Mouse (Mus musculus): ENCODE measurements around the gene Megf11.

The Megf11 gene

DNA sequence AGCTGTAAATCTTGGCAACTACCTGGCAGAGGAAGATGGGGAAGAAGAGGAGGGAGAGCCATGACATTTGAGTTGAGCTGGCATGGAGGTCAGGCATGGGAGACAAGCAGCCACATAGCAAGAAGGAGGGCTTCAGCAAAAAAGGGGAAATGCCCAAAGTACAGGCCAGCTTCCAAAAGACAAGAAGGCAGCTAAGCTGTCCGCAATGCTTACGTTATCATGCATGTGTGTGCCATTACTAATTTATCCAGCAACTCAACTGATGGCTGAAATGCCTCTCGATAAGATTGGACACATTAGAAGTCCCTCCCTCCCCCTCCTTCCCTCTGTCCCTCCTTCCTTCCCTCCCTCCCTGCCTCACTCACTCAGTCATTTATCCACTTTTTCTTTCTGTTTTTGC, 260.0 kb downstream of the Megf11 start:
- DNase-seq (ENCODE audit: low read depth, low spot score) = no peak

DNA sequence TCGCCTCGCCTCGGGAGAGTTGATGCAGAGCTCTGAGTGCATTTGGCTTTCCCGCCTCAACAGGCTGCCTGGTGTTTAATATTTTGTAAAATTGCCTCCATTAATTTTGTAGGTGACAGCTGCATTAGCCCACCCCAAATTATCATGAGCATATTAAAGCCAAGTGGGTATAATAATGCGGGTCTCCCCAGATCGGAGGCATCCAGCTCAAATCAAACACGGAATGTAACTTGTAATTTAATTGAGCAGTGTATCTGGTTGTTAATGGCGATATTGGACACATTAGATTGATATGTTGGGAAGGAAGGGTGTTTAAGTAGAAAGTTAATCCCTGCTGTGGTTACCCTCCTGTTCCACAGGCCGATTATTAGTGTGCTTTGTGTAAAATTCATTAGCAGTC, 264.0 kb downstream of the Megf11 start:
- no peak for DNase-seq (ENCODE audit: low read depth, low spot score)

DNA sequence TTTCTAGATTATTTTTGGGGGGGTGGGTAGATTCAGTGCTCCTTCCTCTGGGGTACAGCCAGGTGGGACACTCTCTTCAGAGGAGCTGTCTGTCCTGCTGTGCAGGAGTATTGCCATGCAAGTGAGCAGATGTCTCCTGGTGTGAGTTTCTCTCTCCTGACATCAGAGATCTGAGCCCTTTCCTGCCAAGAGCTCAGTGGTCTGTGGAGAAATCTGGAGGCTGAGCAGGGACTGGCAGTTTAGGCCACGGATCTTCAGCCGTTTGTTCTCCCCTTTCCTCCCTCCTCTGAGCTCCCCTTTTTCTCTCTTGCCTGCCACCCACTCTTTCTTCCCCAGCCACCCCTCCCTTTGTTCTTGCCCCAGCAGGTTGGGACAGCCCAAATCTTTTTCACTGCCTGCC, 264.5 kb downstream of the Megf11 start:
- DNase-seq (ENCODE audit: low read depth, low spot score) = no peak

DNA sequence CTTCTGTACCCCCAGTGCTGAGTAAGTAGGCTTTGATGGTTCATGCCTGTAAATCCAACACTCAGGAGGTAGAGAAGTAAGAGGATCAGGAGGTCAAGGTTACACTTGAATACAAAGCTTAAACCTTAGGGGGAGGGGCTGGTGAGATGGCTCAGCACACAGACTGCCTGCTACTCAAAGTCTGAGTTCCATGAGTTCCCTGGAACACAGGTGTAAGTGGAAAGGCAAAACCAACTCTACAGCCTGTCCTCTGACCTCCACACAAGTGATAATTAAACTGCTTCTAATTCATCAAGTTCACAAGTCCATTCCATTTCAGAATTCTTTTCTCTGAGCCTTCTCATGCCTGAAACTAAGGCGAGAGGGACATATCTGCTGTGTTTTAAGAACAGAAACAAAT, 265.8 kb downstream of the Megf11 start:
- no peak for DNase-seq (ENCODE audit: low read depth, low spot score)

DNA sequence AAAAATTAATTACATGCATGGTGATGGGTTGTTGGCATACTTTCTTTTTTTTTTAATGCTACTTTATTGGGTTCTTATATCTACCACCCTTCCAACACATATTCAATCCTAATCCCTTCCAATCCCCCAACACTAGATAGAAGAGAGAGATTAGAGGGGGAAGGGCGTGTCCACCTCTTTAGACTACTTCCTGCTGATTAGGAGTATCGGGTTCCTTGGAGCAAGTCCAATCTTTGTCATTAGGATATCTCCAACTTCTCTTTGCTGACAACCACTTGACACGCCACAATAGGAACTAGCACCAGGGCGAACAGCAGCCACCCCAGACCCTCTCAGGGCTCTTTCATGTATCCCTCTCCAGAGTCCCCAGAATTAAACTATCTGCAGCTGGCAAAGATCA, 266.3 kb downstream of the Megf11 start:
- DNase-seq (ENCODE audit: low read depth, low spot score) = no peak

DNA sequence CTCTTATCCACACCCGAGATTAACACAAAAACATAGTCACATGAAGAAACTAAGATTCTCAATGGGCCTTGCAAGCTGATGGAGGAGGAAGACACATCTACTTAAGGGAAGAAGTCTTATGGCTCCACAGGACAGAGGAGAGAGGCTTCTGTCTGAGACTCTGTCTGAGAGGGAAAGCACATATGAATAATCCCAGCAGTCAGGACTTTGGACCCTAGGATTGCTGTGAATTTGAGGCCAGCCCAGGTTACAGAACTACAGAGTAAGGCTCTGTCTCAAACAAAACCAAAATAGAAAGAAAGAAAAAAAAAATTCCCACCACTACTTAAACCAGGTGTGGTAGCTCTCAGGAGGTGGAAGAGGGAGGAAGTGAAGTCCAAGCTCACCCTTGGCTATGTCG, 266.7 kb downstream of the Megf11 start:
- DNase-seq (ENCODE audit: low read depth, low spot score) = no peak

DNA sequence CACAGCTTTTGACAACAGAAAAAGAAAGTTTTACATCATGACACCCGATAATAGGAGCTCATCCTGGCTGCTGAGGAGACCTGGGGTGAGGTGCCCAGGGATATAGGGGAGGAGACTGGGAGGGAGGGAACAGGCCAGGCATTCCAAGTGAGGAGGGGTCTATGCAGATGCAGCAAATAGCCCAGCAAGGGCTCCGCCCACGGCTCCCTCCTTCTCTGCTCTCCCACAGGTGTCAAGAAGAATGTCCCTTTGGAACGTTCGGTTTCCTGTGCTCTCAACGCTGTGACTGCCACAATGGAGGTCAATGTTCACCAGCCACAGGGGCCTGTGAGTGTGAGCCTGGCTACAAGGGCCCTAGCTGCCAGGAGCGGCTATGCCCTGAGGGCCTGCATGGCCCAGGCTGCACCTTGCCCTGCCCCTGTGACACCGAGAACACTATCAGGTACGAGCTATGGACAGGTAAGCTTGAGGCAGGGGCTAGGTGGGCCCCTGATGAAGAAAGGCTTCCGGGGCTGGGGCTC, 267.5 kb downstream of the Megf11 start:
- DNase-seq (ENCODE audit: low read depth, low spot score) = no peak

DNA sequence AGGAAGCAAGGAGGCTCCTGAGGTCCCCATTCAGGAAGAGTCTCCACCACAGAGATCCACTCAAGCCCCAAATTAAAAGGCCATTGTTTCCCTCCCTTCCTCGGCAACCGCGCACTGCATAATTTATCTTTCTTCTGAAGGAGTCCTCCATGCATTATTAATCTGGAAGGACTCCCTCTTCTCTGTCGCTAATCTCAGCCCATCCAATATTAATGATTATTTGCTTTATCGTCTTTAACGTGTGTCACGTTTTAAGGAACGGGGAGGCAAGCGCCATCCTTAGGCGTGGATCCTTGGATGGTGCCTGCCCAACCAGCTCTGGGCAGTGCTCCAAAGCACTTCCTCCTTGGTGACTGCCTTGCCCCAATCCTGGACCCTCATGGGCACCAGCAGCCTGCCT, 269.3 kb downstream of the Megf11 start:
- no peak for DNase-seq (ENCODE audit: low read depth, low spot score)

DNA sequence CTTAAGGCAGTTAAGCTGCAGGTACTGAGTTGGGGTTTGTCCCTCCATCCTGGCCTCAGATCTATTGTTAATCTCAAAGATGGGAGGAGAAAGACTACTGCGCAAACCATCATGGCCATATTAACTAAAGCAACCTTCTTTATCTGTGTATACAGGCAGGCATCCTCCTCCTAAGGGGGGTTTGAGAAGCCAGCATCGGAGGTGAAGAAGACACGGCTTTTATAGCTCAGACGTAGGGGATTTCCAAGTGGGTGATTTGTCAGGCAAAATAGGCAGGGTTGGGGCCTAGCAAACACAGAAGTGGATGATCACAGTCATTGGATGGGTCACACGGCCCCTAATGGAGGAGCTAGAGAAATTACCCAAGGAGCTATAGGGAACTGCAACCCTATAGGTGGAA, 271.2 kb downstream of the Megf11 start:
- peak; percentile 72 for DNase-seq (ENCODE audit: low read depth, low spot score)

DNA sequence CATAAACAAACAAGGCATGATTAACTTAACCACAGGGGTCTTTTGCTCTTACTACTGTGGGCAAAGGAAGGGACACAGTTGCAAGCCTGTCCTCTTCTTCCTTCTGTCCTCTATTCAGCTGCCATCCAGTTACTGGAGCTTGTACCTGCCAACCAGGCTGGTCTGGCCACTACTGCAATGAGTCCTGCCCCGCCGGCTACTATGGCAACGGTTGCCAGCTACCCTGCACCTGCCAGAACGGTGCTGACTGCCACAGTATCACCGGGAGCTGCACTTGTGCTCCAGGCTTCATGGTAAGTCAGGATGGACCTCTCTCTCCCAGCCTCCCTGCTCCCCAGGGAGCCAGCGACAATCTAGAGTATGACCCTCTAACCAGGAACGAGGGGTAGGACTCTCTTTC, 274.8 kb downstream of the Megf11 start:
- no peak for DNase-seq (ENCODE audit: low read depth, low spot score)

DNA sequence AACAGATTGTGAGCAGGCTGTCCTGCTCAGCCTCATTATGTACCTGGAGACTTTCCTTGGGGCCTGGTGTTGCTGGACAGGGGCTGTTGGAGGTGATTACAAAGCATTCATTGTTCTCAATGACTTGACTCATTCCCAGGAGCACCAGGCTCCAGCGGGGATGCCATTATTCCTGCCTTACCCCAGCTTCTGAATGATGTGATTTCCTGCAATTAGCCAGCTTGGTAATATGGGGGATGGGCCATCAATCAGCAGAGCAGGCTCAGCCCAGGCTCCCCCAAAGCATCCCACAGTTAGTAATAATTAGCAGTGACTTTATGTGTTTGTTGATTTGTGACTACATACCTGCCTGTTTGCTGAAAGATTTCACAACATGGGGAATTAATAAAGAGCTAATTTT, 279.2 kb downstream of the Megf11 start:
- DNase-seq (ENCODE audit: low read depth, low spot score) = no peak

DNA sequence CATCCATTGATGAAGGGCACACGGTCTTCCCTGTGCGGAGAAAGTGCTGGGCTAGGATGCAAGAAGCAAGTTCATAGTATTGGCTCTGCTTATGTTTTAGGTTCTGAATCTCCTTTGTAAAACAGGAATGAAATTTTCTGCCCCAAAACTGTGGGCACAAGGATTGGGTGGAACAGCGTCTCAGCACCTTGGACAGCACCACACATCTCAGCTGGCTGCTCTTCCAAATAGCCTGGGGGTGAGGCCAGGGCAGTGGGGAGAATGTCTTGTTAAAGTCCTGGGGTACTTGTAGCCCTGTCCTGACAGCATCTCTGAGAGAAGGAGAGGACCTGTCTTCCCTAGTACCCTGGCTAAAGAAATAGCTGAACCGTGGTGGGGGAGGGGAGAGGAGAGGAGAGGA, 281.1 kb downstream of the Megf11 start:
- DNase-seq (ENCODE audit: low read depth, low spot score) = peak; percentile 42

DNA sequence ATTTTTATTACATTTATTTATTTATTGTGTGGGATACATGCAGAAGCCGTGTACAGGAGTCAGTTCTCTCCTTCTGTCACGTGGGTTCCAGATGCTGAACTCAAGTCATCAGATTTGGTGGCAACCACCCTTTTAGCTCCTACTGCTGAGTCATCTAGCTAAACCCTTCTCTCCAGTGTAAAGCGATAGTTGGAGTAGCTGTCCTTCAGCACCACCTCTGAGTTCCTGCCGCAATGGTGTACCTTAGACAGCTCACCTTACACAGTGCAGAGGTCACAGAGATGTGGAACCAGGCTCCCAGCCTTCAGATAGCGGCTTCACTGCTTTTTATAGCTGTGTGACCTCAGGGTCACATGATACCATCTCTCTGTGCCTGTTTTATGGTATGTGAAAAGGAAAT, 282.1 kb downstream of the Megf11 start:
- DNase-seq (ENCODE audit: low read depth, low spot score) = peak; percentile 55

DNA sequence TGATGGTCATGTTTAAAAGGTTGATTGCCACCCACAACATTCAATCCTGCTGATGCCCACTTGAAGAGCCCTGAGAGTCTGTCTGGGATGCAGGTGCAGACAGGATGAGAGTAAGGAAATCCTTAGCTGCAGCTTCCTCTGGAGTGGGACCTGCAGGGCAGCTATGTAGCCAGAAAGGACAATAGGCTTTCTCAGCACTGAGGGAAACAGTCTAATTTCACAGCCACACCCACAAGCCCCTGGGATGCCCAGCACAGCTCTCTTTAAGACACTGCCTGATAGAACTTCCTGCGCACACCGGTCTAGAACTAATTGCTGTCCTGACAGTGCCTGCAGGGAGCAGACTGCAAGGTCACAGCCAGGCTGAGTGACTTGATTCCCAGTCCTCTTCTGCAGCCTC, 282.6 kb downstream of the Megf11 start:
- no peak for DNase-seq (ENCODE audit: low read depth, low spot score)

DNA sequence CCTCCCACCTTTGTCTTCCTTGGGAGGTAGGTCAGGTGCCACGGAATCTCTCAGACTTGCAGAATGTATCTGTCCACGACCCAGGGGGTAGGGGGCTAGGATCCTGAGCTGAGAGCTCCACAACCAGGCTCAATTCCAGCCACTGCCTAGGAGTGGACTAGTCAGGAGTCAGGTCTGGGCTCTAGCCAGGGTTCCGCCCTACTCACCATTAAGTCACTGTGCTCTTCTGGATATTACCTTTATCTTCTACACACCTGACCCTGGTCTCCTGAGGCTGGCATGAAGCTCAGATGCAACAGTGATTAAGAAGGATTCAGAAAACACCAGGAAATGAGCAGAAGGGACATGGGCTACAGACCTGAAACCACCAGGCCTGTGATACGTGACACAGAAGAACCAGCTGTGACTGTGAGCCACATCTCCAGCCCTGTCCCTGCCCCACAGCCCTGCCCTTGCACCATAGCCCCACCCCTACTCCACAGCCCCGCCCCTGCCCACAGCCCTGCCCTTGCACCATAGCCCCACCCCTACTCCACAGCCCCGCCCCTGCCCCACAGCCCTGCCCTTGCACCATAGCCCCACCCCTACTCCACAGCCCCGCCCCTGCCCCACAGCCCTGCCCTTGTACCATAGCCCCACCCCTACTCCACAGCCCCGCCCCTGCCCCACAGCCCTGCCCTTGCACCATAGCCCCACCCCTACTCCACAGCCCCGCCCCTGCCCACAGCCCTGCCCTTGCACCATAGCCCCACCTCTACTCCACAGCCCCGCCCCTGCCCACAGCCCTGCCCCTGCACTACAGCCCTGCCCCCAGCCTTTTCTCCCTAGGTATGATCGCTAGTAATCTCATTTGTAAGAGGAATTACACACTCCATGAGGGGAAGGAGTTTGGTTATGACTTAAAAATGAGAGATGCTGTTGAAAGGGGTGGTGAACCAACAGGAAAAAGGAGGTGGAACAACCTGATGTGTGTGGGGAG, 286.2 kb downstream of the Megf11 start:
- peak; percentile 78 for DNase-seq (ENCODE audit: low read depth, low spot score)

DNA sequence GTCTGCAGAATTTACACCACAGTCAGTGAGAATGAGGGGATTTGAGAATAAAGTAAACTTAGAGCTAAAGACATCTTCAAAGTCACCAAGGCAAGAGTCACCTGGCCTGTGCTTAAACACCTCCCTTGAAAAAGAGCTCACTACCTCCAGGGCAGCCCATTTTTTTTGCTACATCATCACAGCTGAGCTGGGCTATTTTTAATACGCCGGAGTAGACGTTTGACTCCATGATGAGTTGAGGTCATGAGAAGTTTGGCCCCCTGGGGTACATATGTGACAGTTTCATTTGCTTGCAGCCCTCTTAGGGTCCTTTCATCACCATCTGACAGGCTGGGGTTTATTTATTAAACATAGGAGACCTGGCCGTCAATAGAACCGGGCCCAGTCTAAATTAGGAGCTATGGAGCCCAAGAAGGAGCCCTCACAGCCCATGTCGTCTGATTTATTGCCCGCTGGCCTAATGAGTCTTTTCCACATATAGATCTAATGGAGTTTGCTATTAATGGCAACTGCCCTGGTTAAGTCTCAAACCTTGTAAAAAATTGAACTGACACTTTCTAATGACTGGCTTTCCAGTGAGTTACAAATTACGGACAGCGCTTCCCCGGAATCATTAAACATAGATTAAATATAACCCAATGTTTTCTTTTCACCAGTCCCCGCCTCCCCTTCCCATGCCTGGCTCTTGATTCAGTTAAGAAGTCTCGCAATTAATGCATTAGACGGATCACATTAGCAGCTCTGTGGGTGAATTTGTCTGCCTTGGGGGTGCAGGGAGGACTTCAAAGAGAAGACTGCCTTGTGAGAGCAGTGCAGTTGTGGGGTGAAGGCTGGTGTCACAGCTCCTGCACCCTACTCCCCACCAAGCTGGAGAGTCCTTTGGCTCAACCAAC, 301.9 kb downstream of the Megf11 start:
- DNase-seq (ENCODE audit: low read depth, low spot score) = no peak

DNA sequence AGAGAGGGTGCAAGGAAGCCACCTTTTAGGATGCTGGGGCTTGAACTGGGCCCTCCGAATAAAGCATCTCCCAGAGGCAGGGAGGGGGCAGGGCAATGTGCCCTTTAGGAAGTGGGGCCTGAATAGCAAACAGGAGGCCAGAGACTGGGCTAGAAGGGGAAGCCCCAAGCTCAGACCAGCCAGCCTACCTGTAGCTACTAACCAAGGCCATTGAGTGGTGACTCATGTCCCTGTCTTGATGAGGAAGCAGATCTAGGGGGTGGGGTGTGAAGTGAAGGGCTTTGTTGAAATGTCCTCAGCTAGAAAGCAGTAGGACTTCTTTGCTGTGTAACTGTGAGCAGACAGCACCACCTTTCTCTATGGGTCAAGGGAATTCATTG, 302.6 kb downstream of the Megf11 start:
- no peak for DNase-seq (ENCODE audit: low read depth, low spot score)

DNA sequence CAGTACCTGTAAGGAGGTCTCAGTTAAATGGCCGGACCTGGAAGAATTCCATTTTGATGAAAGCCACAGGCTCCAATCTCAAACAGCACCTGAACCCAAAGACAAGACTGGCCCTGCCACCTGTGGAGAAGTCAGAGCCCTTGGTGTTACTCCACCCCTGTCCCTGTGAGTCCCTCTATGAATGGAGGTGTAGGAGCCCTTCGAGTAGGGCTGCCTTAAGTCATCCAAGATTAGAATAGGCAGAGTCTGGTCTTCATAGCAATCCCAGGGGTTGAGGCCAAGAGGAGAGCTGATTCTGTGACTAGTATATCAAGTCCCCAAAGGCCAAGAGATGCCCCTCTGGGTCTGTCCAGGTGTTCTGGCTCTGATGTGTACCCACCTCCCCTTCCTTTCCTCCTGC, 305.3 kb downstream of the Megf11 start:
- DNase-seq (ENCODE audit: low read depth, low spot score) = no peak

DNA sequence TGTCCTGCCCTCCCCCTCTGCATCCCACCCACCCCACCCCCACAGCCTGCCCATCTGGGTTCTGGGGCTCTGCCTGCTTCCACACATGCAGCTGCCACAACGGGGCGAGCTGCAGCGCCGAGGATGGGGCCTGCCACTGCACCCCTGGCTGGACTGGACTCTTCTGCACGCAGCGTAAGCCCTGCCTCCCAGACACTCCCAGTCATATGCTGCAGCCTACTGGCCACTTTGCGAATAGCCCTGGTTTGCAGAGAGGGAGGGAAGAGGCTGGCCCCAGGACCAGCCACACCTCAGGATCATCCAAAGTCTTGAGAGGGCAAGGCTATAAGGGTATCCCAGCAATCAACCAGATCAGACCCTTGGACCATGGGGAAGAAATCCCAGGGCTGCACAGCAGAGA, 305.8 kb downstream of the Megf11 start:
- peak; percentile 62 for DNase-seq (ENCODE audit: low read depth, low spot score)

DNA sequence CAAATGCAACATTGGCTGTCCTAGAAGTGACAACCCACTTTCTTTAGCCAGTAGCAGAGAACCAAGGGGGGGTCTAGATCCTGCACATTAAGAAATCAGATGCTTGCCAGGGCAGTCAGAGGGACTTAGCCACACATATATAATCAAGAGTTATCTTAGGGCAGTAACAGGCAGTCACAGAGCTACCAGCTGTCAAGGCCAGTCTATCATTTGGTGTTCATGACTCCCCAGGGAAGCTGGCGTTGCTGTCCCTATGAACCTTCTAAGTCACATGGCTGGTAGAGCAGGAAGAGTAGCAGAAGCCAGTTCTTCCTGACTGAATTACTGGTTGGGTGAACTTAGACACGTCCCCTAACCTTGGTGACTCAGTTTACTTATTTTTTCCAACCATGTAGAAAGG, 307.7 kb downstream of the Megf11 start:
- DNase-seq (ENCODE audit: low read depth, low spot score) = no peak

DNA sequence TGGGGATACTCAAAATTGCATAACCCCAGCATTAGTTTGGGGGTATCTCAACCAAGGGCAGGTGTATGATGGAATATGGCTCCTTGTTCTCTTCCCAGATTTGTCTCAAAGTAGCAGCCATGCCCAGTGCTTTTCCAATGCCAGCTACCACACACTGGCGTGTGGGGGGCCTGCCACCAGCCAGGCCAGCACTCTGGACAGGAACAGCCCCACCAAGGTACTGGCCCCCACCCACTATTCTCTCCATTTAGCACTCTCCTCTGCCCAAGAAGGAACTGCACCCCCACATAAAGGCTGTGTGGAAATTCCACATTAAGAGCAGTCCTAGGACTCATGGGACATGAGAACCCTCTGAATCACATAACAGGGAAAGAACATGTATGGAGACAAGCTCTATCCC, 309.8 kb downstream of the Megf11 start:
- no peak for DNase-seq (ENCODE audit: low read depth, low spot score)

DNA sequence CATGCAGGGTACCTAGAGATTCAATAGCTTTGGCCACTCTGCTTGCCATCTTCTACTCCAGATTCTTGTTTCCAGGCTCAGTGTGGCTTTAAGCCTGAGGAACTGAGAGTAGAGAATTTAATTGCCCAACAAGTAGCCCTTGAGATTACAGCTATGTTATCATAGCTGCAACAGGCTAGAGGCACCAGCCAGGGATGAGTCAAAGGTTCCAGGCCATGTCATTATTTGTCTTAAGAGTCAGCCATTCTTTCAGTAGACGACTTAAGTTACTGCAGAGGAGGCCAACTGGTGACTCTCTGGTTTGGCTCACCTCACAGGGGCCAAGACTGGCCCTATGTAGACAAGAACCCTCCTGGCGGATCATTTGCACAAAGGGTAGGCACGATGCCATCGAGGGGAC, 311.0 kb downstream of the Megf11 start:
- DNase-seq (ENCODE audit: low read depth, low spot score) = no peak

Measured in A20 (cell line).